In the genomic region with DNA sequence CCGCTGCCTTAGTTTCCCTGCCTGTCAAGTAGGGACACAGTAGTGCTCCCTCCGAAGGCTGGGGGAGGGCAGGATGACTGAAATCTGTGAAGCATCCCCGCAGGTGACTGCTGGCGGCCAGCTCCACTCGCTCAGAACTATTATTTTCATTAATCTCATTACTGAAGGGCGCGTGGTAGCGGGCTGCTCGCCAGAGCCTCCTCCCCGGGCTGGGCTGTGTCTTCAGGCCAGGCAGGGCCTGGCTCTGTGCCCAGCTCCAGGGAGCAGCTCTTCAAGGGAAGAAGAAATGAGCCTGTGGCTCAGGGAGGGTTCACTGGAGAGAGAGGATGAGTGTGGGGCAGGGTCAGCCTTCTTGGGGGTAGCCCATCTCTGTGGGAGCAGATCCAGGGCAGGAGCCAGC, we compare ENCODE assay signal across 7 mouse cellular contexts. TPM values are rescaled to one million over a fixed set of nuclear protein-coding genes. Genes with fewer than 3 reads are reported as not detected.
A peak's percentile ranks its signal among the peaks of the same experiment; 100 is the strongest.
DNase-seq lines count a peak whose midpoint lies in the region; ATAC-seq and TF ChIP-seq lines count a peak whose summit lies in the region.

No protein-coding gene starts in this region.

- H3K27ac ChIP-seq in forebrain, embryonic 12.5 days, result 0 out of 2 replicates have a peak overlapping the region, but pooled peaks have one; percentile 25
- H3K27ac ChIP-seq in limb, embryonic 14.5 days (replicated peaks; ENCODE audit: low read depth, low read length), result no peak overlapping the region

- no peak for TF ChIP-seq POLR2A in limb, embryonic 14.5 days (IDR thresholded peaks at IDR 0.05; ENCODE audit: borderline replicate concordance, extremely low read depth, insufficient read depth, insufficient read length)

- no peaks in the 10 kb centered on the region for H3K36me3 ChIP-seq in forebrain, embryonic 12.5 days (replicated peaks)
- no peaks in the 10 kb centered on the region for H3K36me3 ChIP-seq in limb, embryonic 14.5 days (ENCODE audit: control insufficient read depth, insufficient read depth, low read length)

- H3K4me3 ChIP-seq in forebrain, embryonic 12.5 days (replicated peaks), result no peak overlapping the region
- no peak overlapping the region for H3K4me3 ChIP-seq in limb, embryonic 14.5 days (replicated peaks; ENCODE audit: low read length)

- peak; percentile 84 for DNase-seq in NIH3T3 (ENCODE audit: low read depth)
- peak; percentile 86 for DNase-seq in adrenal gland, postnatal 25 days
- DNase-seq in heart, postnatal 36 days, result peak; percentile 75 to 77
- peak; percentile 81 for DNase-seq in limb, embryonic 14.5 days (ENCODE audit: low spot score)
- peak; percentile 76 for DNase-seq in ovary, postnatal 14 days (ENCODE audit: low spot score)
- DNase-seq in T-cell, adult 2 months (ENCODE audit: low spot score), result no peak

- H3K9me3 ChIP-seq in forebrain, embryonic 12.5 days, result no peaks in the 10 kb centered on the region
- no peaks in the 10 kb centered on the region for H3K9me3 ChIP-seq in limb, embryonic 14.5 days (ENCODE audit: control insufficient read depth, low read length)

- H3K9ac ChIP-seq in forebrain, embryonic 12.5 days, result no peak overlapping the region; the same call in 1 of the 2 replicates
- no peak overlapping the region for H3K9ac ChIP-seq in limb, embryonic 14.5 days (ENCODE audit: low read depth, low read length, severe bottlenecking)

- intact Hi-C loops in heart, postnatal 36 days (cut with DNase I), result no loop called here

- H3K4me1 ChIP-seq in forebrain, embryonic 12.5 days, result peaks cover 33% of the 10 kb centered on the region
- H3K4me1 ChIP-seq in limb, embryonic 14.5 days (ENCODE audit: control insufficient read depth, insufficient read depth, low read length), result peaks cover 34% of the 10 kb centered on the region

- H3K4me2 ChIP-seq in forebrain, embryonic 12.5 days, result 0 out of 2 replicates have a peak overlapping the region, but pooled peaks have one; percentile 0
- no peak overlapping the region for H3K4me2 ChIP-seq in limb, embryonic 14.5 days (replicated peaks; ENCODE audit: low read depth, low read length, severe bottlenecking)

- WGBS in forebrain, embryonic 12.5 days, result 11% methylated on average over 10 of the region's 10 CpGs
- 18% methylated on average over 10 of the region's 10 CpGs for WGBS in limb, embryonic 14.5 days

- peaks cover 77% of the 10 kb centered on the region for H3K27me3 ChIP-seq in forebrain, embryonic 12.5 days
- no peaks in the 10 kb centered on the region for H3K27me3 ChIP-seq in limb, embryonic 14.5 days (ENCODE audit: control insufficient read depth, insufficient read depth, low read length)

- peak; percentile 34; the same call in 1 of the 2 replicates for ATAC-seq in forebrain, embryonic 12.5 days (ENCODE audit: low FRiP score)
- ATAC-seq in limb, embryonic 14.5 days (ENCODE audit: low FRiP score, low read depth), result no peak

RNA-seq across cellular contexts. Expression of a gene that starts 38.3 kb away (rescaled TPM):
- total RNA-seq in adrenal gland, postnatal 25 days (2021), result 12.1 and 13.6 TPM in 2 replicates
- 16.8 and 17.0 TPM in 2 replicates for polyA plus RNA-seq in forebrain, embryonic 12.5 days (2016; fragmentation: Nextera tagmentation; extraction: Ambion mirVana)
- 10 to 100 TPM; 20.7 to 27.1 TPM for total RNA-seq in heart, postnatal 36 days (2021)
- polyA plus RNA-seq in limb, embryonic 14.5 days (2012; rRNA removed), result 45.5 and 55.1 TPM in 2 replicates
- polyA plus RNA-seq in limb, embryonic 14.5 days (2014; fragmentation: Nextera tagmentation; extraction: Ambion mirVana), result 69.2 and 75.8 TPM in 2 replicates
